Mouse (Mus musculus) layer of hippocampus, postnatal 25 days (tissue): ENCODE measurements at regions not wholly inside any gene's neighbourhood (a gene's known extent, or its start where the extent isn't known, plus 50 kb on each side); places are given as distances from the start of the nearest gene placed in this dataset.
"Not testable (repeated sequence)": the region's sequence is repeated elsewhere in the genome, so short reads cannot be mapped to it uniquely, and the experiment has no call there.

Experiments used
- DNase-seq, 2 experiments: peaks; one replicate each; pipeline ENCODE4 v3.0.0; 2022; ENCODE audit warnings: mixed read lengths in 2 of 2, low spot score in 1 of 2; ENCODE audit errors: extremely low spot score in 1 of 2

DNA sequence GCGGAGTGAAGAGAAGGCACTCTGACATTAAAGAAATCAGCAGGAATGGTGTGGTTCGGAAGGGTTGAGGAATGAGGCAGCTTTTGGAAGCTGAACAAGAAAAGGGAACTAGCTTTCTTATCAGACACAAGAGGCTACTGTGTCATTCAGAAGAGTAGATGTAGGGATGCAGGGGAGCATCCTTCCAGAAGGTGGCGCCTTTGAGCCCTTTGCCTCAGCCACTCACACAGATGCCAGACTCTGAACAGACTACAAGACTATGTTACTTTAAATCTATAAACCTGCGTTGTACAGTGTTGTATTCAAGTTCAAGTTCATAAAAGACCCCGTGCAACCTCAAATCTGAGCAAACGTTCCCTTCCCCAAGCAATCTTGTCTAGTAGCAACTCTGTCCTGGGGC lies 128.9 kb downstream of the Kap start:
- DNase-seq, result not testable (repeated sequence)

DNA sequence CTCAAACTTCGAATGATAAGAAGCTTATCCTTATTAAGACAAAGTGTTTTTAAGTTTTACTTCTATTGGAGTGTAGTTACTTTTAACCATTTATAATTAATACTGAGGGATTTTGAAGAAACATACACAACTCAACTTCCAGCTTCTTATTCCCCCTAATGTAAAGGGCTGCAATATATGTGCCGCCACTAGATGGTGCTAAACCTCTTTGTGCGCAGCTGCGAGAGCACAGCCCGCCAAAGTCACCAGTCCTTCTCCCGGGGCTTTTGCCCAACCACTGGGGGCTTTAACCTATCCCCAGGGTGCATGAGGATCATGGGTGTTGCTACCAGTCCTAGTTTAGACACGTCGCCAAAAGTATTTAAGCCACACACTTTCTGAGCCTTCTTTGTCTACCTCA lies 146.8 kb downstream of the Kap start:
- DNase-seq, result peak; percentile 7 to 46

DNA sequence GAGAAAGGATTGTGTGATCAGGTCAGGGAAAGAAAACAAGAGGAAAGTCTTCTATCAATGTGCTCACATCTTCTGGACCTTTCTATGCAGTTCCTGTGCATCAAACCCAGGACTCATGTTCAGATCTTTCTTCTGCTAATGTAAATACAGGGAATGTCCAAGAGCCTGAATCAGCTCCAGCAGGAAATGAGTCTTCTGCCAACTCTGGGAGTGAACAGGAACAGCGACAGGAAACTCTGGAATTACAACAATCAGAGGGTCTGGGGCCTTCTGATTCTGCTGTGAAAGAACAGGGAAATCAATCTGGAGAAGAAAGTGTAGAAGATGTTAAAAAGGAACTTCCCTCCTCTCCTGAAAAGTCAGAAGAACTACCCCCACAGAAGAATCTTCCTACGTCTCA lies 151.9 kb downstream of the Kap start:
- no peak for DNase-seq
